Comparison of ENCODE assay signal across 25 mouse cellular contexts in genomic region chr5:16999183-16999582, GRCm38 (mm10).
DNase-seq lines count a peak whose midpoint lies in the region; ATAC-seq and TF ChIP-seq lines count a peak whose summit lies in the region.
"Had no signal": no experiment of that assay in that cellular context is flagged by ENCODE, and none has a peak within 500 bp of the region (broad histone marks: within the 10 kb centered on the region; RNA-seq: fewer than 3 reads in every experiment).

No protein-coding gene starts in this region.

- no peak overlapping the region for H3K9ac ChIP-seq in limb, embryonic 14.5 days (ENCODE audit: low read depth, low read length, severe bottlenecking)
- no peak overlapping the region for H3K9ac ChIP-seq in forebrain, embryonic 16.5 days (replicated peaks; ENCODE audit: low read depth, low read length)
- H3K9ac ChIP-seq in midbrain, postnatal 0 days (replicated peaks; ENCODE audit: low read length, poor library complexity, severe bottlenecking) = no peak overlapping the region
- H3K9ac ChIP-seq: heart, embryonic 12.5 days; lung, embryonic 14.5 days; stomach, embryonic 15.5 days had no signal

- no peak for TF ChIP-seq POLR2A in limb, embryonic 14.5 days (IDR thresholded peaks at IDR 0.05; ENCODE audit: borderline replicate concordance, extremely low read depth, insufficient read depth, insufficient read length)

- no peaks in the 10 kb centered on the region for H3K9me3 ChIP-seq in limb, embryonic 14.5 days (ENCODE audit: control insufficient read depth, low read length)
- H3K9me3 ChIP-seq in limb, embryonic 10.5 days (replicated peaks) = no peaks in the 10 kb centered on the region
- no peaks in the 10 kb centered on the region for H3K9me3 ChIP-seq in forebrain, embryonic 16.5 days (ENCODE audit: control insufficient read depth, low read length)
- no peaks in the 10 kb centered on the region for H3K9me3 ChIP-seq in embryonic facial prominence, embryonic 10.5 days
- no peaks in the 10 kb centered on the region for H3K9me3 ChIP-seq in midbrain, postnatal 0 days (ENCODE audit: low read length)
- H3K9me3 ChIP-seq: midbrain, embryonic 10.5 days; stomach, embryonic 15.5 days had no signal

- H3K27me3 ChIP-seq in limb, embryonic 14.5 days (ENCODE audit: control insufficient read depth, insufficient read depth, low read length) = no peaks in the 10 kb centered on the region
- no peaks in the 10 kb centered on the region for H3K27me3 ChIP-seq in limb, embryonic 10.5 days (ENCODE audit: low read depth, poor library complexity, severe bottlenecking)
- no peaks in the 10 kb centered on the region for H3K27me3 ChIP-seq in forebrain, embryonic 16.5 days (replicated peaks; ENCODE audit: control insufficient read depth, insufficient read depth, low read length)
- H3K27me3 ChIP-seq in embryonic facial prominence, embryonic 10.5 days (replicated peaks; ENCODE audit: low read depth, poor library complexity, severe bottlenecking) = no peaks in the 10 kb centered on the region
- no peaks in the 10 kb centered on the region for H3K27me3 ChIP-seq in midbrain, postnatal 0 days (ENCODE audit: insufficient read depth, low read length)
- H3K27me3 ChIP-seq: heart, embryonic 12.5 days; stomach, embryonic 15.5 days had no signal

- no peaks in the 10 kb centered on the region for H3K4me1 ChIP-seq in limb, embryonic 14.5 days (ENCODE audit: control insufficient read depth, insufficient read depth, low read length)
- H3K4me1 ChIP-seq in limb, embryonic 10.5 days = no peaks in the 10 kb centered on the region
- no peaks in the 10 kb centered on the region for H3K4me1 ChIP-seq in forebrain, embryonic 16.5 days (replicated peaks; ENCODE audit: control insufficient read depth, insufficient read depth, low read length)
- H3K4me1 ChIP-seq in embryonic facial prominence, embryonic 10.5 days = no peaks in the 10 kb centered on the region
- no peaks in the 10 kb centered on the region for H3K4me1 ChIP-seq in midbrain, postnatal 0 days (ENCODE audit: insufficient read depth, low read length)
- H3K4me1 ChIP-seq: heart, embryonic 12.5 days; midbrain, embryonic 10.5 days; stomach, embryonic 15.5 days had no signal

- peak; percentile 9 for DNase-seq in gastrocnemius, postnatal 25 days
- no peak for DNase-seq in gastrocnemius, postnatal 4 days (ENCODE audit: low spot score in 2 of 2)
- DNase-seq in limb, embryonic 14.5 days (ENCODE audit: low spot score) = peak; percentile 19
- DNase-seq in limb, embryonic 10.5 days (ENCODE audit: low spot score) = no peak
- no peak for DNase-seq in embryonic facial prominence, embryonic 10.5 days (ENCODE audit: low spot score)
- DNase-seq in midbrain, postnatal 0 days (ENCODE audit: low spot score) = no peak
- DNase-seq: adrenal gland, adult 8-10 months; B cell, adult 2 months; cerebellum, adult 11-12 months; gastrocnemius, postnatal 10 days; heart, postnatal 36 days; kidney, adult 11 months; layer of hippocampus, postnatal 36 days; left cerebral cortex, postnatal 4 days; lung, embryonic 14.5 days; lung, postnatal 36 days; retina, postnatal 1 day; thymus, adult 18-20 months; thymus, postnatal 4 days had no signal

- H3K36me3 ChIP-seq in limb, embryonic 14.5 days (ENCODE audit: control insufficient read depth, insufficient read depth, low read length) = no peaks in the 10 kb centered on the region
- H3K36me3 ChIP-seq in limb, embryonic 10.5 days = no peaks in the 10 kb centered on the region
- H3K36me3 ChIP-seq in forebrain, embryonic 16.5 days (ENCODE audit: control insufficient read depth, insufficient read depth) = no peaks in the 10 kb centered on the region
- H3K36me3 ChIP-seq in embryonic facial prominence, embryonic 10.5 days (replicated peaks) = no peaks in the 10 kb centered on the region
- H3K36me3 ChIP-seq in midbrain, postnatal 0 days (ENCODE audit: insufficient read depth, low read length) = no peaks in the 10 kb centered on the region
- H3K36me3 ChIP-seq: heart, embryonic 12.5 days; midbrain, embryonic 10.5 days; stomach, embryonic 15.5 days had no signal

- 42% methylated on average over 2 of the region's 2 CpGs for WGBS in limb, embryonic 14.5 days
- WGBS in limb, embryonic 10.5 days = 50% methylated on average over 2 of the region's 2 CpGs
- 45% methylated on average over 2 of the region's 2 CpGs for WGBS in forebrain, embryonic 16.5 days
- WGBS in embryonic facial prominence, embryonic 10.5 days = 47% methylated on average over 2 of the region's 2 CpGs
- 45% methylated on average over 2 of the region's 2 CpGs for WGBS in midbrain, postnatal 0 days

- no peak for ATAC-seq in limb, embryonic 14.5 days (ENCODE audit: low FRiP score, low read depth)
- ATAC-seq in forebrain, embryonic 16.5 days = peak; percentile 75
- ATAC-seq in midbrain, postnatal 0 days (ENCODE audit: low FRiP score) = no peak

- H3K27ac ChIP-seq in limb, embryonic 14.5 days (replicated peaks; ENCODE audit: low read depth, low read length) = no peak overlapping the region
- H3K27ac ChIP-seq in limb, embryonic 10.5 days = no peak overlapping the region
- H3K27ac ChIP-seq in forebrain, embryonic 16.5 days (ENCODE audit: low read length) = no peak overlapping the region
- no peak overlapping the region for H3K27ac ChIP-seq in embryonic facial prominence, embryonic 10.5 days (replicated peaks)
- H3K27ac ChIP-seq in midbrain, postnatal 0 days (ENCODE audit: low read depth, low read length) = no peak overlapping the region
- H3K27ac ChIP-seq: kidney, postnatal 0 days; midbrain, embryonic 10.5 days; stomach, embryonic 15.5 days had no signal

- H3K4me2 ChIP-seq in limb, embryonic 14.5 days (replicated peaks; ENCODE audit: low read depth, low read length, severe bottlenecking) = no peak overlapping the region
- H3K4me2 ChIP-seq in forebrain, embryonic 16.5 days (ENCODE audit: low read length) = no peak overlapping the region
- H3K4me2 ChIP-seq in midbrain, postnatal 0 days (ENCODE audit: low read depth, low read length, poor library complexity, severe bottlenecking) = no peak overlapping the region
- H3K4me2 ChIP-seq: heart, embryonic 12.5 days; liver, embryonic 11.5 days; lung, embryonic 14.5 days; stomach, embryonic 15.5 days had no signal

- TF ChIP-seq CTCF in midbrain, postnatal 0 days (IDR thresholded peaks at IDR 0.05) = no peak

- H3K4me3 ChIP-seq in limb, embryonic 14.5 days (replicated peaks; ENCODE audit: low read length) = no peak overlapping the region
- no peak overlapping the region for H3K4me3 ChIP-seq in limb, embryonic 10.5 days
- no peak overlapping the region for H3K4me3 ChIP-seq in forebrain, embryonic 16.5 days (replicated peaks; ENCODE audit: low read length)
- no peak overlapping the region for H3K4me3 ChIP-seq in embryonic facial prominence, embryonic 10.5 days
- H3K4me3 ChIP-seq in midbrain, postnatal 0 days (ENCODE audit: low read depth, low read length) = no peak overlapping the region
- H3K4me3 ChIP-seq: heart, embryonic 12.5 days; midbrain, embryonic 10.5 days; stomach, embryonic 15.5 days had no signal

Comparison
In these comparisons a context has a peak if more than half of its experiments do, and no peak if none do; other contexts are left out.
1. DNase-seq: peak in gastrocnemius, postnatal 25 days (single experiment) and limb, embryonic 14.5 days (single experiment); none in gastrocnemius, postnatal 4 days (0 of 2), limb, embryonic 10.5 days (single experiment), embryonic facial prominence, embryonic 10.5 days (single experiment) and midbrain, postnatal 0 days (single experiment).